Mouse (Mus musculus) midbrain, embryonic 14.5 days (tissue): Measurements from ENCODE around the gene Insig1. TPM values are rescaled to one million over a fixed set of nuclear protein-coding genes. Genes with fewer than 3 reads are reported as not detected.

Experiments
- ATAC-seq: fragments of 200-750 bp; cut with Nextera tagmentation; 2 replicates; pipeline ENCODE4 v1.8.0; 2017; ENCODE audit warnings: moderate number of reproducible peaks, moderate library complexity; ENCODE audit not compliant: low FRiP score, low TSS enrichment
- DNase-seq: peaks from one replicate; pipeline ENCODE4 v3.0.0-alpha.2; 2015
- H3K27ac ChIP-seq: fragments of 300-500 bp; sonication (generic); replicated peaks from 2 replicates; pipeline ENCODE4 v1.5.1; 2014; ENCODE audit warnings: mild to moderate bottlenecking, low read depth, low read length, moderate library complexity
- H3K27me3 ChIP-seq: fragments of 300-500 bp; sonication (generic); 2 replicates; pipeline ENCODE4 v1.6.1; 2014; ENCODE audit warnings: low read length, control low read depth, mixed read lengths; ENCODE audit not compliant: control insufficient read depth, insufficient read depth
- H3K36me3 ChIP-seq: fragments of 300-500 bp; sonication (generic); 2 replicates; pipeline ENCODE4 v1.6.1; 2014; ENCODE audit warnings: low read length, control low read depth; ENCODE audit not compliant: control insufficient read depth, insufficient read depth
- H3K4me1 ChIP-seq: fragments of 300-500 bp; sonication (generic); 2 replicates; pipeline ENCODE4 v1.6.1; 2014; ENCODE audit warnings: mild to moderate bottlenecking, antibody characterized with exemption, low read length, control low read depth; ENCODE audit not compliant: control insufficient read depth, insufficient read depth
- H3K4me2 ChIP-seq: fragments of 300-500 bp; sonication (generic); 2 replicates; pipeline ENCODE4 v1.6.1; 2014; ENCODE audit warnings: mild to moderate bottlenecking, low read length, moderate library complexity
- H3K4me3 ChIP-seq: fragments of 300-500 bp; sonication (generic); replicated peaks from 2 replicates; pipeline ENCODE4 v1.5.1; 2014; ENCODE audit warnings: low read depth, low read length
- H3K9ac ChIP-seq: fragments of 300-500 bp; sonication (generic); replicated peaks from 2 replicates; pipeline ENCODE4 v1.6.1; 2014; ENCODE audit warnings: mild to moderate bottlenecking, low read length, moderate library complexity
- H3K9me3 ChIP-seq: fragments of 300-500 bp; sonication (generic); 2 replicates; pipeline ENCODE4 v1.6.1; 2016; ENCODE audit warnings: low read length, control low read depth, mixed read lengths; ENCODE audit not compliant: control insufficient read depth
- WGBS: fragments of 180-500 bp; shearing (Covaris S2); extraction: QIAGEN DNeasy Blood & Tissue Kit; methylation state at CpG from one replicate; pipeline ENCODE4 v1.1.7; 2014; 5-methylcytosine and 5-hydroxymethylcytosine counted together
- polyA plus RNA-seq: library from polyadenylated mRNA; unstranded; fragments of >200 nt; fragmentation: Nextera tagmentation; extraction: Ambion mirVana; gene quantifications from 2 replicates; pipeline ENCODE4 v1.2.1, GENCODE M21; 2014

The Insig1 gene
- polyA plus RNA-seq, 1 experiment from 2014 or later, result 94.3 TPM

- Histone ChIP-seq H3K27ac (peak overlapping the region; percentile 95), H3K27me3 (no peaks in the 10 kb centered on the region), H3K4me3 (peak overlapping the region; percentile 86), H3K36me3 (peaks cover 35% of the 10 kb centered on the region), H3K9me3 (no peaks in the 10 kb centered on the region), H3K4me2 (peak overlapping the region; percentile 89), H3K4me1 (peaks cover 32% of the 10 kb centered on the region), H3K9ac (peak overlapping the region; percentile 71)
- WGBS, result under 1% methylated on average over 50 of the region's 50 CpGs
- DNase-seq, result peak; percentile 92
- ATAC-seq, result peak; percentile 81
These were observed 477 bp downstream of the Insig1 start for GRCm38 (mm10) chr5:28071456-28072223.

GRCm38 (mm10) chr5:28079431-28079830 lies 8.3 kb downstream of the Insig1 start:
- H3K27me3 ChIP-seq, result no peaks in the 10 kb centered on the region
- H3K36me3 ChIP-seq, result peaks cover 42% of the 10 kb centered on the region
- H3K27ac ChIP-seq, result no peak overlapping the region
- H3K4me2 ChIP-seq, result no peak overlapping the region
- H3K9me3 ChIP-seq, result no peaks in the 10 kb centered on the region
- WGBS, result 81% methylated on average over 2 of the region's 2 CpGs
- H3K4me3 ChIP-seq, result no peak overlapping the region
- no peak for DNase-seq
- no peak overlapping the region for H3K9ac ChIP-seq
- no peak for ATAC-seq
- H3K4me1 ChIP-seq, result no peaks in the 10 kb centered on the region

- Histone ChIP-seq H3K9ac (no peak overlapping the region), H3K9me3 (no peaks in the 10 kb centered on the region), H3K4me1 (no peaks in the 10 kb centered on the region), H3K27ac (no peak overlapping the region), H3K4me2 (no peak overlapping the region), H3K36me3 (peaks cover 26% of the 10 kb centered on the region), H3K4me3 (no peak overlapping the region), H3K27me3 (no peaks in the 10 kb centered on the region)
- no peak for DNase-seq
- ATAC-seq, result no peak
- 90% methylated on average over 2 of the region's 2 CpGs for WGBS
These were observed 10.0 kb downstream of the Insig1 start for GRCm38 (mm10) chr5:28081127-28081526.

GRCm38 (mm10) chr5:28081822-28082221 lies 10.7 kb downstream of the Insig1 start:
- Histone ChIP-seq H3K4me1 (no peaks in the 10 kb centered on the region), H3K4me3 (no peak overlapping the region), H3K27me3 (no peaks in the 10 kb centered on the region), H3K4me2 (no peak overlapping the region), H3K27ac (no peak overlapping the region), H3K9ac (no peak overlapping the region), H3K9me3 (no peaks in the 10 kb centered on the region), H3K36me3 (peaks cover 19% of the 10 kb centered on the region)
- WGBS, result 86% methylated on average over 2 of the region's 2 CpGs
- DNase-seq (no peak), ATAC-seq (no peak)

- no peak for DNase-seq
- H3K4me3 ChIP-seq, result no peak overlapping the region
- no peak overlapping the region for H3K4me2 ChIP-seq
- no peaks in the 10 kb centered on the region for H3K9me3 ChIP-seq
- ATAC-seq, result no peak
- H3K36me3 ChIP-seq, result peaks cover 18% of the 10 kb centered on the region; the same call in 1 of the 2 replicates
- H3K27me3 ChIP-seq, result no peaks in the 10 kb centered on the region
- no peaks in the 10 kb centered on the region for H3K4me1 ChIP-seq
- H3K9ac ChIP-seq, result no peak overlapping the region
- 81% methylated on average over 4 of the region's 4 CpGs for WGBS
- H3K27ac ChIP-seq, result no peak overlapping the region
These were observed 11.1 kb downstream of the Insig1 start for GRCm38 (mm10) chr5:28082312-28082711.

- no peak for ATAC-seq
- H3K36me3 ChIP-seq, result peaks cover 16% of the 10 kb centered on the region; the same call in 1 of the 2 replicates
These were observed 11.6 kb downstream of the Insig1 start for GRCm38 (mm10) chr5:28082796-28083195.

GRCm38 (mm10) chr5:28084743-28085142 lies 13.6 kb downstream of the Insig1 start:
- Histone ChIP-seq H3K27me3 (no peaks in the 10 kb centered on the region), H3K9me3 (no peaks in the 10 kb centered on the region), H3K9ac (no peak overlapping the region), H3K27ac (no peak overlapping the region), H3K4me3 (no peak overlapping the region), H3K4me1 (no peaks in the 10 kb centered on the region), H3K4me2 (no peak overlapping the region), H3K36me3 (peaks cover 1% of the 10 kb centered on the region; the same call in 1 of the 2 replicates)
- DNase-seq (no peak), ATAC-seq (no peak)
- WGBS, result 92% methylated on average over 2 of the region's 2 CpGs

More at GRCm38 (mm10) chr5:28082796-28083195, 11.6 kb downstream of the Insig1 start:
- H3K4me1 ChIP-seq, result no peaks in the 10 kb centered on the region
- H3K27ac ChIP-seq, result no peak overlapping the region
- no peak for DNase-seq
- H3K9me3 ChIP-seq, result no peaks in the 10 kb centered on the region
- WGBS, result 82% methylated on average over 3 of the region's 3 CpGs
- no peak overlapping the region for H3K4me3 ChIP-seq
- H3K4me2 ChIP-seq, result no peak overlapping the region
- no peak overlapping the region for H3K9ac ChIP-seq
- H3K27me3 ChIP-seq, result no peaks in the 10 kb centered on the region

GRCm38 (mm10) chr5:28090547-28090946 lies 19.4 kb downstream of the Insig1 start:
- no peaks in the 10 kb centered on the region for H3K9me3 ChIP-seq
- no peaks in the 10 kb centered on the region for H3K36me3 ChIP-seq
- no peak overlapping the region for H3K4me3 ChIP-seq
- no peak for DNase-seq
- no peaks in the 10 kb centered on the region for H3K27me3 ChIP-seq
- no peaks in the 10 kb centered on the region for H3K4me1 ChIP-seq
- H3K27ac ChIP-seq, result no peak overlapping the region
- H3K4me2 ChIP-seq, result no peak overlapping the region
- no peak for ATAC-seq
- no peak overlapping the region for H3K9ac ChIP-seq
- 67% methylated on average over 1 of the region's 1 CpGs for WGBS

- H3K9ac ChIP-seq, result no peak overlapping the region
- ATAC-seq (no peak), DNase-seq (no peak)
- H3K4me3 ChIP-seq, result no peak overlapping the region
- no peaks in the 10 kb centered on the region for H3K36me3 ChIP-seq
- 90% methylated on average over 3 of the region's 3 CpGs for WGBS
- H3K27me3 ChIP-seq, result no peaks in the 10 kb centered on the region
- H3K27ac ChIP-seq, result no peak overlapping the region
- H3K9me3 ChIP-seq, result no peaks in the 10 kb centered on the region
- H3K4me1 ChIP-seq, result no peaks in the 10 kb centered on the region
- H3K4me2 ChIP-seq, result no peak overlapping the region
These were observed 21.2 kb downstream of the Insig1 start for GRCm38 (mm10) chr5:28092327-28092726.
